Mouse (Mus musculus): Measurements from ENCODE around the gene Cct5. TPM values are rescaled to one million over a fixed set of nuclear protein-coding genes. Genes with fewer than 3 reads are reported as not detected.

The Cct5 gene
- total RNA-seq (2021) = 100 to 1,000 TPM; 193 to 201 TPM
- long read RNA-seq, experiment 1, transcript Cct5-201 (11 exons, 1,853 nt) = major isoform, 287 of 325 reads
- long read RNA-seq, experiment 1, partial matches to known transcripts = 6 of 325 reads
- long read RNA-seq, experiment 1, other reads (novel, unspliced or antisense) = 32 of 325 reads
- long read RNA-seq, experiment 2, transcript Cct5-201 (11 exons, 1,853 nt) = major isoform, 248 of 278 reads
- long read RNA-seq, experiment 2, partial matches to known transcripts = 14 of 278 reads
- long read RNA-seq, experiment 2, other reads (novel, unspliced or antisense) = 16 of 278 reads

DNA sequence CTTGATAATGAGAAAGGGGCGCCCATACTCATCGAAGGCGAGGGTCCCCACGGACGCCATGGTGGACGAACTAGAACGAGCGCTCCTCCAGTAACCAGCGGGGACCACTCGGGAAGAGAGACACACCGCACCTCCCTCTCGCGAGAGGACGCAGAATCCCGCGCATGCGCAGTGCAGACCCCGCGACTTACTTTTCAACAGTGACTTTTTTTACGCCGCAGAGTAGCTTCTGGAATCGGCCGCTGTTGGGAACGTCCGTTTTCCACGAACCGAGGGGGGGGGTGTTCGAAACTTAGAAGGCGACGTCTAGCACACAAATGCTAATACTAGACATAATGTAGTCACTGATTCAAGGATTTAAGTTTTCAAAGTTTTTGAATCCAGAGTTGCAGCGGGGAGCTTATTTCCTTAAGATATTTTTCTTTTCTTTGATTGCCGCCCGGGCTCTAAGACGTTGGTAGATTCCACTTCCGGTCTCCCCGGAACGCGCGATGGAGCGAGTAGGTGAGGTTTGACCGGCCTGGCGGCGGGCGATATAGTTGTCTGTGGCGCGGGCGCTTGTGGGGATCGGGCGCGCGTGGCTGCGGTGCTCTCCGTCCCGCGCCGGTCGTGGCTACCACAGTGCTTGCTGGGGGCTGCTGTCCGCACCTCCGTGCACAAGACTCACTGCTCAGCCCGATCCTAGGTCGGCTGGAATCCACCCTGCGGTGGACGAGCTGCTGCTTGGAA lies at the start of gene Cct5, which contains the start of gene Fam173b:
Gene Cct5, minus strand, starts transcription at position 159 of the 729 bp plus-strand sequence.
Gene Fam173b, plus strand, starts transcription at position 207 of the 729 bp plus-strand sequence.
- peak; percentile 96 to 98 for DNase-seq (ENCODE audit: low spot score in 2 of 2)

DNA sequence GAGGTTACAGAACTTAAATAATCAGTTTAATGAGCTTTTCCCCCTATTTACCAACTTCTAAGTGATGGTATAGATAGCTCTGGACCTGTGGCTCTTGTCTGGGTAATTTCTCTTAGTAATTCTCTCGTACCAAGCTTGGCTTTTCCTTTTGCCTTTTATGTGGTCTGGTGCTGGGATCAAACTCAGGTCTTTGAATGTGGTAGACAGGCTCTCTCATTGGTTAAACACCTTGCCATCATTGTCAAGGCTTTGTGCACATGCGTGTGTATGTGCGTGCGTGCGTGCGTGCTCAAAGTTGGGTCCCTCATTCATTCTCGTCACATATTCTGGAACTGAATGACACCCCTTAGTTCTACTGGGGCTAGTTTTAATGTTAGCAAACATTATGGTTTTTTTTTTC lies 49.2 kb upstream of the Cct5 start:
- no peak for DNase-seq (ENCODE audit: low spot score in 2 of 2)

DNA sequence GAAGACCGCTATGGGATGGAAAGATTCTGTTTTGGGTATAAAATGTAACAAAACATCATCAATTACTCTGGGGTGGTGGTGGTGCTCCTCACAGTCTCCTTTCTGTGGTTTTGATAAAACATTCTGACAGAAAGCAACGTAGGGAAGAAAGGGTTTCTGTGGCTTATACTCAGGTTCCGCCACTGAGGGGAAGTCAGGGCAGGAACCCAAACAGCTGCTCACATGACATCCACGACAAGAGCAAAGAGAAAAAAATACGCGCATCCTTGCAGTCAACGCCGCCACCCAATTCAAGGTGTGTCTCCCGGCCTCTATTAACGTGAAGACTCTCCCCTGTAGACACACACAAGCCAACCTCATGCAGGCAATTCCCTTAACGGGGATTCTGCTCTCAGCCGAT lies 48.1 kb upstream of the Cct5 start:
- no peak for DNase-seq (ENCODE audit: low spot score in 2 of 2)

DNA sequence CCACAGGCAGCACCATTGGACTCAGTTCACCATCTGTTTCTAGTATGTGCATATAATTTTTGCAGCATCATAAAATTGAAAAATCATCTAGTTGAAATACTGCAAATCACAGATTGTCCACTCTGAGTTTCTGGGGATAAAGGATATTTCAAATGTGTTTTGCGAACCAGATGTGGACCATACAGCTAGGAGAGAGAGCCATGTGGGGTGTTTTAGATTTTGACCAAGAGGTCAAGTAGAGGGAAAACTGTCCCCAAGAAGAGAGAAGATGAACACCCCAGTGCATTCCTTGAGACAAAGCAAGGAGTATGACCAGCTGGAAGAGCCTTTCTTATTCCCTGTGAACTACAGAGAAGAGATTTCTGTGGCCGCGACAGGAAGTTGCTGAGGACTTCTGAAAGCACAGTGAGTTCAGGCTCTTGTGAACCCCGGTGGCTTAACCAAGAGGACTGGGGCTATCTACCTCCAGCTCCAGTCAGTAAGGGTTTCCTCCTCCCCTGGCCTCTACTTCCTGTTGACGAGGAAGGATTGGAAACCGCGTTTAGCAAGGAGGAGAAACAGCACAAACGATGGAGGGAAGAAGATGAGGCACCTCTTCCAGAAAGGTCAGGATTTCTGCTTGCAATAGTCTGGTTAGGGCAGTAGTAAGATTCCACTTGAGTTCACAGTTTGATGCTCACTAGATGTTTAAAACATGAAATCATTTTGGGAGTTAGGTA lies 46.4 kb upstream of the Cct5 start:
- no peak for DNase-seq (ENCODE audit: low spot score in 2 of 2)

DNA sequence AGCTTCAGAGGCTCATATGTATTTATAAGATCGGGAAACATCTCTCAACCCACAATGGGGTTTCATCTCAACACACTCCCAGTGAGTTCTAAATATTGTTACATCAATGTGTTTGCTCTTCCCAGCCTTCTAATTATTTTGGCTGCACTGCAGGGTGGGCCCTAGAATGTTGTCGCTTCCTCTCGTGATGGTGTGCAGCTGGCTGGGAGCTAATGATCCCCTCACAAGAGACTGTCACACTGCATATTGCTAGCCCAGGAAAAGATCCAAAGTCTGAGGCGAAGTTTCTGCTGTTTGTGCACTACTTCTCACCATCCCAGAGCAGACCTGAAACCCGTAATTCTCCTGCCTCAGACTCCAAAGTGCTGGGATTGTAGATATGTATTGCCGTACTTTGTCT lies 45.6 kb upstream of the Cct5 start:
- DNase-seq (ENCODE audit: low spot score in 2 of 2) = no peak

DNA sequence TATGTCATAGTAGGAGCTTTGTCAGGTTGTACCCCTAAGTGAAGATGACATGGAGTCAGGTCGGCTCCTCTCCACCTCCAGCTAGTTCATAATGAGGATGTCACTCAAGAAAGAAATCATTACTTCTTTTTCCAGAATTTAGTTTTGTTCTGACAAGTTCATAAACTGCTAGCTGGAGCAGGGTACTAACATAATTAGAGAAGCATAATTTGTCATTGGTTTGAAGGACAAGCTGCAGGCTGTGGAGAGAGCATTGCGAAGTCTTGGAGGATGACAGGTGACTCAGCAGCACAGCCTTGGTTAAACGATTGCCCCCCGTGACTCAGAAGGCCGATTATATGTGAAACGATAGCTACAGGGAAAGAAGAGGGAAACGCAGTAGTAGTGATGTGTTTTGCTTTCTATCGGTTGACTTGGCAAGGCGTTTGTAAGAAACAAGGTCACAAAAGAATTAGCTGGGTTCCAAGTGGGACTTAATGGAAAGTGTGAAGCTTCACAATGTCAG lies 34.5 kb upstream of the Cct5 start:
- DNase-seq (ENCODE audit: low spot score in 2 of 2) = no peak

DNA sequence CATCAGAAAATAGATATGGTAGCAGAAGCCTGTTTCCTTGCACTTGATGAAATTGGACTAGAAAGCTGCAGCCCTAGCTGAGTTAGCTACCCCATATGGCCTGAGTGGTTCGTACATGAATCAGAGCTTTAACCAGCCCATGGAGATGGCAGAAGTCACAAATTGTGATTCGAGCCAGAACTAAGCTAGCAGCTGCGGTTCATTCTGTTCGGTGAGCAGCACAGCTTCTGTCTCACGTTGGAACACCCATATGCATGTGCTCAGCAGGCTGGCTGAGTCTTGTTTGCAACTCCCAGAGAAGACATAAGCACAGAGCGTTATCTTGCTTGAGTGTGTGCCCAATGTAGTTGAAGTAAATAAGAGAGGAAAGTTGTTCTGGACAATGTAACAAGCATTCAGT lies 33.0 kb upstream of the Cct5 start:
- peak; percentile 33 to 36 for DNase-seq (ENCODE audit: low spot score in 2 of 2)

DNA sequence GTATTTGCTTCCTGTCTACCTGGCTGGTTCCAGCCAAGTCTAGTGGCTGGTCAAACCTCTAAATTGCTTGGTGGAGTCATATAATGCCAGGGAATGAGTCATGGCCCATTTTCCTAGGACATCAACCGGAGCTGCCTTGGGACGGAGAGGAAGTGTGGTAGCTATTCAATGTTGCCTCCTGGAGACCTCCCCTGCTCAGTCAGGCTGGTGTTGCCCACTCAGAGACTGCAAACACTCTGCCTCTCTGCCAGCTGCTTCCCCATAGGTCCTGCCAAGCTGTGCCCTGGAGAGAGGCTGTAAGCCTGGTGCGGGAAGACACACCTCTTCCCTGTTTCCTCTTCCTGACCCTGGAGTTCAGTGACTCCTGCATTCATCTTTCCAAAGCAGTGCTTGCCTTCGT lies 30.9 kb upstream of the Cct5 start:
- DNase-seq (ENCODE audit: low spot score in 2 of 2) = no peak

DNA sequence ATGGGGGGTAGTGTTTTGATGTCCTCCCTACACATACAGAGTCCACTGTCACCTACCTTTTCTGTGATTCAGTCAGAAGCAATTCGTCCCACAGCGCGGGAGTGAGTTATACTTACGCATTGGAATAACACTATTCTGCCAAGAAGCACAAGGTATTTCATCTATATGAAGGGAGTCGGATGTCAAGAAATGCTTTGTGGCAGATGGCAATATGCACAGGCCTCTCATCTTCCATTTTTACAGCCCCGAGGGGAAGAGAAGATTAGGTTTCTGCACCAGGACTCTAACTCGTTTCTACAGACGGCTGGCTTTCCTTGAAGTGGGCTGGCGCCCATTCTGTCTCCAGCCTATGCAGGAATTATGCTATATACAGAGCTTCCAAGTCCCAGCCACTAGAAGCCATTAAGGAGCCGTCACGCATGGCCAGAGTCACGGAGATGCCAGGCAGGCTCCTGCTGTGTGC lies 29.8 kb upstream of the Cct5 start:
- no peak for DNase-seq (ENCODE audit: low spot score in 2 of 2)

DNA sequence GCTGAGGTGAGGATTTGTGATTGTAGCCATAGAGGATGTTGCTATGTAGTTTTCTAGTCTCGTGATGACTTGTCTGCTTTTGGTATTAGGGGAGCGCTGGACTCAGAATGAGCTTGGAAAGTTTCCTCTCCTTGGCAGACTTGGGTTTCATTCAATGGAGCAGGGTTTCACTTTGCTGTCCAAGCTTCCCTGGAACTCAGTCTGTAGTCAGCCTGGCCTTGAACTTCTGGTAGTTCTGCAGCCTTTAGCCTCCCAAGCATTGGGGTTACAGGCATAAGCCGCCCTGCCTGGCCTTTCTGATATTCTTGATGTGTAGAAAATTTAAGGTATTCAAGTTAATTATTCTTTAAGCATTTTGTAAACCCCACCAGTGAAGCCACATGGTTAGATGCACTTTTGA lies 28.0 kb upstream of the Cct5 start:
- no peak for DNase-seq (ENCODE audit: low spot score in 2 of 2)

DNA sequence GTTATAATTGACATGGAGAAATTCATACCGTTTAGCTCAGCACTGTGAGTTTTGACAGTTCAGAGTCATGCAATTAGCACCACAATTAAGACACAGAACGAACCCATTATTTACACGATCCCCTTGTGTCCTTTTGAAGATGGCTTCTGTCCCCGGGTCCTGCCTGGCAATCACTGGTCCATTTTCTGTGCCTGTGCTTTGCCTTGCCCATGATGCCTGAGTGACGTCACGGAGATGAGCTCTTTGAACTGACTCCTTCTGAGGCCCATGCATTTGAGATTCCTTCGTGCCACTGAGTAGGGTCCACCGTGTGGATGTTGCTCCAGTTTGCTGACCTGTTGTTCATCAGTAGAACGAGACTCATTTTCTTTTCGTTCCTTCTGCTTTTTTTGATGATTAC lies 26.6 kb upstream of the Cct5 start:
- no peak for DNase-seq (ENCODE audit: low spot score in 2 of 2)

DNA sequence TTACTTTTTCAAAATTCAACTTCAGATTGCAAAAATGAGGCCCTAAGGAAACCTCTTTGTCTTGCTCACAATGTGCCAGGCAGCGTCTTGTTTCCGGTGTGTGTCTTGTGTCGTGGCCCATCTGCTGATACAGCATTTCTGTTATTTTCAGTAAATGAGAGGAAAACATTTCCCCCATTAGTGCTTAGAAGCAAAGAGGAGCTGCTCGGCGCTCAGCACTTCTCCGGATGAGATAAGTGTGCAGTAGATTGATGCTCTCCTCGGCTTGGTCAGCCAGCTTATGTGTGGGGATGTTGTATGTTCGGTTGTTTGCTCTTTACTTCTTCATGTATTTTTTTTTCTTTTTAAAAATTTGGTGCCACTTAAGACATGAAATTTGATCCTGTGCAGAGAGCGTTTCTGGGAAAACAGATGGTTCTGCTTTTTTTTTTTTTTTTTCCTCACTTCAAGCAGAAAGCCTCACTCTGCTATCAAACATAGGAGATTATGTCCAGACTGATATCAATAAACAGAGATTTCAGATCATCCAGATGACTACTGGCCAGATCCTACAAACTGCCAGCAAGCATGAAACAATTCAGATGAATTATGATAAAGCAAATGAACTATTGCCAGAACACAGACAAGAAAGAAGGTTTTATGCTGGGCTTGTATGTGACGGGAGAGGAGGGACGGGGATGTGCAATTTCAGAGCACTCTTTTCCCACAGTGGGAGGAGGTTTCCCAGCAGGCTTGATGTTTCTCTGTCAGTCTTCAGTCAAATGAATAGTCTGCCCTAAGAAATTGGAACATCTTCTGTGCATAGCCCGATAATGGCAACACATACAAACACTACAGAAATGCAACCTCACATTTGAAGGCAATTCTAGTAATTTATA lies 25.9 kb upstream of the Cct5 start:
- DNase-seq (ENCODE audit: low spot score in 2 of 2) = no peak

DNA sequence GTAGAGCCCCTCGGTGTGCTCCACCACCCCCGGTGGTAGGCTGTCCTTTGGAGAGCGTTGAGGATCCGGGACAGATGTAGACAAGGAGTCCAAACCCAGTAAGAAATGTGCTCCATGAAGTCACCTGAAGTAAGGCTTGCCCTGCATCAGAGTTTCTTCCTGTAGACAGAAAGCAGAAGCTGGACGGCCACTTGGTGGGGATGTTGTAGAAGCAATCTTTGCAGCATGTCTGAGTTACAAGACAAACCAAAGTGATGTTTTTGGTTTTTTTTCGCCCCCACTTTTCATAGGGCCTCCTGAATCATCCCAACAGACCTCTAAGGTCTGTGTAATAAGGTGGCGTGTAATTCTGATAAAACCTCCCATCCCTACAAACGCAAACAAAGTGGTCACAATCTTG lies 17.9 kb upstream of the Cct5 start:
- DNase-seq (ENCODE audit: low spot score in 2 of 2) = no peak

DNA sequence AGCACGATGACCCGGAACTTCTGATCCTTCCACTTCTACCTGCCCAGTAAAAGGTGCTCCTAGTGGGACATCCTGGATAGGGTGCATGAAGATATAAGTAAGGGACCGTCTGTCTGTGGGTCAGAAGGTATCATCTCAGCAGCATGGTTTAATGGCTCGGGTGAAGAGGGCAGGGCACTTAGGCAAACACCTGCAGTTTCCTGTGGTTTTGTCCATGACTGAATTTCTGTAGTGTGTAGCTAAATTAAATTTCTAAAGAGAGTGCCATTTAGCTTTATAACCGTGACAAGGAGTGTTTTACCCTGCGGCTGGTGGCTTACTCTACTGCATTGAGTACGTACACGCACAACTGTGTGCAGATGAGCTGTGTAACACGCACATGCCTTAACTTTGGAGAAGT lies 15.7 kb upstream of the Cct5 start:
- no peak for DNase-seq (ENCODE audit: low spot score in 2 of 2)

DNA sequence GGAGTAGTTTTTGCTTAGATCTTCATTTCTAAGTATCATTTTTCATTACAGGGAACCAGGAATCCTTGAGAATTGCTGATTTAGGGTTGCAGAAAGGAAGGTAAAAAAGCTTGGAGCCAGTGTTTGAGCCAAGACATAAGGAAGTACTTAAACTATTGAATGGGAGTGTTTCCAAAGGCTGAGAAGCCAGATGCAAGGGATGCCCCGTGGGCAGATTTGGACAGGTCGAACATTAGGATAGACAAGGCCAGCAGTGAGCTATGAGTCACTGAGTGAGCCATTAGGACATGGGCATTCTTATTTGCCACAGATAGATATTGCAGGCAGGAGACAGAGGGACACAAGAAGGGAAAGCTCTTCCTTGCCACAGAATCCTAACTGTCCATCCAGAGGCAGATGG lies 13.1 kb upstream of the Cct5 start:
- DNase-seq (ENCODE audit: low spot score in 2 of 2) = no peak

DNA sequence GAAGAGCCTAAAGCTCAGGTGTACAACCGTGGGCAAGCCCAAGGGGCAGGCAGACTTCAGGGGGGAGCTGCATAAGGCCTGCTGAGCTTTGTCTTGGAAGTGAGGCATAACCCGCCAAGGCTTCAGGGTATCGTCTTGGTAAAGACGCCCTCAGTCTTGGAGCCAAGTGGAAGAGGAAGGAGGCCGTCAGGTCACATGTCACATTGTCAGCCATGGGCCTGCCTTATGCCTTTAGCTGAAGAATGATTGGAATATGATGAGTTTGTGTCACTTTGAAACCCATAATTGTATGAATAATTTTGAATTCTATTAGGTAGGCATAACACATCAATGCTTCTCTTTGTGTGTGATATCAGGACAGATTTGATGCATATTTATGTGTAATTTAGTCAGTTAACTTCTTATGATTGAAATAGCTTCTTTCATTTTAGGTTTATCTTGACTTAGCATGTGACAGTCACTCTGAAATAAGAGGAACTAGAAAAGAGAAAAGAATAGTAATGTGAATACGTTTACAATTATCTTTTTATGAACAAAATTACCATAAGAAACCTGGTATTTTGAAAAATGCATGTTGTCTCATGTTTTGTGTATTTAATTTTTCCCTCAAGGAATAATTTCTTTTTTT lies 12.3 kb upstream of the Cct5 start:
- no peak for DNase-seq (ENCODE audit: low spot score in 2 of 2)

DNA sequence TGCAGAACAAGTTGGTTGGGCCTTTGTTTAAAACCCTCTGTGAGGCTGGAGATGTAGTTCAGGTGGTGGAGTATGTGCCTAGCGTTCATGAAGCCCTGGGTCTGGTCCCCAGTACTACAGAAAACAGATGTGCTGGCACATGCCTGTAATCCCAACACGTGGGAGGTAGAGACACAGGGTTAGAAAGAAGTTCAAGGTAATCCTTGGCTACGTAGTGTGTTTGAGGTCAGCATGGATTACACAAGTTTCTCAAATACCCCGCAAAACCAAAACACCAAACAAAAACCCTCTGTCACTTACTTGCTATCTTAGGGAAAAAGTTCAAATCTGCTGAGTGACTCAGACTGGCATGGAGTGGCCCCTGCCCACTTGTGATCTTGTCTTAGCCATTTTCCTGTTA lies 10.4 kb upstream of the Cct5 start:
- DNase-seq (ENCODE audit: low spot score in 2 of 2) = no peak

DNA sequence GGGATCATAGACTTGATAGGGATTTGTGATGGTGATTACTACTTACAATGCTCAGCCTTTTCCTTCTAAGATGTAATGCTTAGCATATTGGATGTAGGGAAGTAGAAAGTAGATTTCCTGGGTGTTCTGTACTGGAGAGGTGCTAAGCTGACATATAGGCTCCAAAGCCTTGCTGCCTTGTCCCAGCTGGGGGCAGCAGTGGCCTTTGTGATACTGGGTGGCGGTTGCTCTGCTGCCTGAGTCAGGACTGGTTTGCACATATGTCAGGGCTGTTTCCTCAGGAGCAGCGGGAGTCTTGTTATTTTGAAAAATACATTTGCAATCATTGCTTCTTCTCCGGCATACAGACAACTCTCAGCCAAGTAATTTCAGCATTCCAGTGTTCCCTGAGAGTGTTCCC lies 9.4 kb upstream of the Cct5 start:
- no peak for DNase-seq (ENCODE audit: low spot score in 2 of 2)

DNA sequence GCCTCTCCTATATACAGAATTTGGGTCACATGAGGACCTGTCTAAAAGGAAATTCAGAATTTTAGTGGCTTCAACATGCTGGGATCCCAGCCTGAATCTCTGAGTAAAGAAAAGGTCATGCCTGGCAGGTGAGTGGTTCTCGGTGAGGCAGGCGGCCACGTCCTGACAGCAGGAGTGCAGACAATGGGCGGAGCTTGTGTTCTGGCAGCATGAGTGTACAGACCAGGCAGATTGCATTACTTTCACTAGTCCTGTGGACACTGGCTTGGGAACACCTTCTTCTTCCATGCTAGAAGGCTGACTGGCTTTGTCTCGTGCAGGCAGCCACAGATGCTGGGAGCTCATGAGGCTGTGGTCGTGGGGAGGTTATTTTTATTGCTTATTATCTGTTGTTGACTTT lies 5.2 kb upstream of the Cct5 start:
- DNase-seq (ENCODE audit: low spot score in 2 of 2) = no peak

DNA sequence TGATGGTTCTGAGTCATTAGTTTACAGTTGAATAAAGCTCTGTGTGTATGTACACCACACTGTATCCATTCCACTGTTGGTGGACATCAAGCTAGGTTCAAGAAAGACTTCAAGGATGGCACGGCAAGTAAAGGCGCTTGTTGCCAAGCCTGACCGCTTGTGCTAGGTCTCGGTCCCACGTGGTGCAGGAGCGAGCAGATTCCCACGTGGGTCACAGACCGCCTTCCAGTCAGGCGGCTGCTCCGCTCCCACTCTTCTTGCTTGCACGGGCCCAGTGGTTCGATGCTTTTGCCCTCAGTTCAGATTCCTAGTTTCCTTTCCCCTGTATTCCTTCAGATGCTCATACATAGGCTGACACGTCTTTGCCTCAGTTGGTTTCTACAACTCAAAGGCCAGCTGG lies 1.5 kb upstream of the Cct5 start:
- DNase-seq (ENCODE audit: low spot score in 2 of 2) = no peak

Measured in left cerebral cortex, adult 18-20 months (tissue).